Mouse (Mus musculus) CH12.LX (cell line): ENCODE results near the gene Synpo2.

Source experiments
- CTCF ChIP-seq, 2 experiments: IDR thresholded peaks in 1 of 2; conservative IDR thresholded peaks in 1 of 2; 2 replicates each; pipeline ENCODE4 v1.5.1; 2011 to 2012; ENCODE audit warnings: low read depth in 2 of 2, low read length in 2 of 2, improper control_type of control experiment in 1 of 2, inconsistent platforms in 1 of 2, mild to moderate bottlenecking in 1 of 2, moderate library complexity in 1 of 2
- EP300 ChIP-seq: IDR thresholded peaks from 2 replicates; pipeline ENCODE4 v1.6.1; 2011; ENCODE audit warnings: low read length, improper control_type of control experiment
- MAX ChIP-seq: IDR thresholded peaks from 2 replicates; pipeline ENCODE4 v1.6.1; 2011; ENCODE audit warnings: low read length, improper control_type of control experiment
- MAZ ChIP-seq: IDR thresholded peaks from 2 replicates; pipeline ENCODE4 v1.6.1; 2012; ENCODE audit warnings: low read depth, mild to moderate bottlenecking, inconsistent platforms, low read length, improper control_type of control experiment, moderate library complexity
- MXI1 ChIP-seq: IDR thresholded peaks from 2 replicates; pipeline ENCODE4 v1.6.1; 2011; ENCODE audit warnings: mild to moderate bottlenecking, low read depth, low read length, improper control_type of control experiment
- USF1 ChIP-seq: IDR thresholded peaks from 2 replicates; pipeline ENCODE4 v1.6.1; 2014; ENCODE audit warnings: low read depth, mild to moderate bottlenecking, inconsistent platforms, low read length, improper control_type of control experiment

DNA sequence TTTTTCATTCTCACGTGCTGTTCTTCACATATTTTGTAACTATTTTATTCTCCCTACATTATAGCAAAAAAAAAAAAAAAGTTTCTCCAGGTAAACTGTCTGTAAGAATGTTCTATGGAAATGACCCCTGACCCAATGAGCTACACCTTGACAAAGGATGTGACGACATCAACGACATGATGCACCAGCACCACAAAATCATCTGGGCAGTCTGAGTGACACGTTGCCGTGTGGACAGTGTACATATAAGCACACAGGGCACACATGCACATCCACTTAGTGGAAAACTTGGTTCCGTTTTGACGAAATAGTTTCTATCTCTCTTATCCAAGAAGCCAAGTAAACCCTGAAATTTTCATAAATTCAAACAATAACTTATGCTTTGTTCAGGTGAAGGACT, 30.5 kb downstream of the Synpo2 start:
- TF ChIP-seq CTCF (conservative IDR thresholded peaks at IDR 0.05 in 1 of 2, IDR thresholded peaks at IDR 0.05 in 1 of 2; ENCODE audit: low read depth in 2 of 2, low read length in 2 of 2), result no peak
- no peak for TF ChIP-seq MAX
- TF ChIP-seq MXI1, result no peak
- no peak for TF ChIP-seq MAZ
- 0 out of 2 replicates have a peak, but pooled peaks have one; percentile 29 for TF ChIP-seq EP300
- no peak for TF ChIP-seq USF1
